Mouse (Mus musculus): ENCODE measurements at regions not wholly inside any gene's neighbourhood (a gene's known extent, or its start where the extent isn't known, plus 50 kb on each side); places are given as distances from the start of the nearest gene placed in this dataset.
A peak's percentile ranks its signal among the peaks of the same experiment; 100 is the strongest.

DNA sequence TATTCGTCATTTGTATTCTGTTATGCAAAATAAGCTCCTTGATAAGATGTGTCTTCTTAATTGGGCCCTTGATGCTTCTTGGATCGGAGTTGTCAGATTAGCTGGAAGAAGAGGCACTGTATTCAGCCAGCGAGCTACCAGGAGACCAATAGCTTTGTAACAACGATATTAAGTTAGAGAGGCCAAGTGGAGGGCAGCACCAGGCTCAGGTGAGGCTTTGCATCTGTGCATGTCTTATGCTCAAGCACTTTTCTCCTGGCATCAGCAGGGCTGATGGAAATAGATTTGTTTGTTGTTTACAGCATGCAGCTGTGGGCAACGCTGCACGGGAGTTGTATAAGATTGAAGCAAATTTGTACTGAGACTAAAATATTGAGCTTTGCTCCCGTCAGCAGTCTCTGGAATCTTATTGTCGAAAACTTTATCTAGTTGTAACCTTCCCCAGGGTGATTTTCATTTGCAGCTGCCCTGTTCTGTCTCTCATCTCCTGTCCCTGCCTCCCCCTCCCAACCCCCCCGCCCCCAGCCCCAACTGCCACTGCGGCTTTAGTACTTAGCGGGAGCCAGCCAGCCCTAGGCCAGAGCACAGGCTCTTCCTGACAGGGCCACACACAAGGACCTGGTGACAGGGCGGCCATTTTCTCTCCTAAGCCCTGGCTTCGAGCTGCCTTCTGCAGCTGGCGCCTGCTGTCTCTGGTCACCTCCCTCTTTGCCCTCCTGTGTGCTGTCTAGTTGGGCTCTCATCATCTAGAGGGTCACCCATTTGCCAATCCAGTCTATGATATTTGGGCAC lies 247.3 kb downstream of the Tshz3 start:
- no peak for DNase-seq

DNA sequence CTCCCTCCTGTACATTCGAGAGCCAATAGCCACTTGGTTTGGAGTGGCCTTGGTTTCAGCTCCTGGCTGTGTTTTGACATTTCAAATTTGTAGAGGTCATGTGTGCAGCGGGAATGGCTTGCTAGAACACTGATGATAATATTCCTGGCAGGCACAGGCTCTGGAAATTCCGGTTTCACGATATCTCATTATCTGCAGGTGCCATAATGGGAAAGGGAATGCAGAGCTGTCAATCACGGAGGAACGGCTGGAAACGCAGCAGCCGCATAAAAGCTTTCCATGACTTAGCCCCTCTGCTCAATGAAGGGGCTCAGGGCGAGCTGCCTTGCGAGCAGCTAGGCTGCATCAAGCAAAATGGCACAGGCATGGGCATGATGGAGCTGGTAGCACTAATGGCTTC lies 251.6 kb downstream of the Tshz3 start:
- no peak for DNase-seq

DNA sequence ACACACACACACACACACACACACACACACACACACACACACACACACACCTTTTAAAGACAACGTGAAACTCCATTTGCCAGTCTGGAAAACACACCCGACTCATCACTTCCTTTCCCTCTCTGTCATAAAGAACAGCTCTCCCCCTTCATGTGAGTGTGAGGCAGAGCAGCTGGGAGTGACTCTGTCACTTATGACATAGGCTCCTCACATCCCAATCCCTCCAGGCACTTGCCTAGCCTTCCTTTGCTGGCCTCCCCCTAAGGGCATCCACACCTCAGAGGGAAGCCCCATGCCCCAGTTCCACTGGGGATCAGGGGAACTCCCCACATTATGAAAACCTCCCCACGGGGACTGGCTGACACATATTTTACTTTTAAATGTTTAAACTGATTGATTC lies 257.5 kb downstream of the Tshz3 start:
- no peak for DNase-seq

GRCm38 (mm10) chr7:36958255-36958654 lies 260.3 kb downstream of the Tshz3 start:
- no peak for DNase-seq

DNA sequence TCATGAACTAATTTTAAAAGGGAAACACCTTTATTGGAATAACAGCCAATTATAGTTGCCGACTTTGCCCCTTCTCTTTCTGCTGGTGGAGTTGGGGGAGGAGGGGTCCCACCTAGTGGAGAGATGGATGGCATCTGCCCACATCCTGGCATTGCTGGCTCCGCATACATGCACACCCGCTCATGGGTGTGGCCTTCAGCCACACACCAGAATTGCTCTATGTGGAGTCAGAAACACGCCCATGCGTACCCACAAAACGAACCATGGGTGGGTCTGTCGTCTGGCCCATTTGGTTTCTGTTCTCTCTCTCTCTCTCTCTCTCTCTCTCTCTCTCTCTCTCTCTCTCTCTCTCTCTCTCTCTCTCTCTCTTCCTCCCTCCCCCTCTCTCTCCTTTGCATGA lies 273.9 kb downstream of the Tshz3 start:
- DNase-seq, result no peak

DNA sequence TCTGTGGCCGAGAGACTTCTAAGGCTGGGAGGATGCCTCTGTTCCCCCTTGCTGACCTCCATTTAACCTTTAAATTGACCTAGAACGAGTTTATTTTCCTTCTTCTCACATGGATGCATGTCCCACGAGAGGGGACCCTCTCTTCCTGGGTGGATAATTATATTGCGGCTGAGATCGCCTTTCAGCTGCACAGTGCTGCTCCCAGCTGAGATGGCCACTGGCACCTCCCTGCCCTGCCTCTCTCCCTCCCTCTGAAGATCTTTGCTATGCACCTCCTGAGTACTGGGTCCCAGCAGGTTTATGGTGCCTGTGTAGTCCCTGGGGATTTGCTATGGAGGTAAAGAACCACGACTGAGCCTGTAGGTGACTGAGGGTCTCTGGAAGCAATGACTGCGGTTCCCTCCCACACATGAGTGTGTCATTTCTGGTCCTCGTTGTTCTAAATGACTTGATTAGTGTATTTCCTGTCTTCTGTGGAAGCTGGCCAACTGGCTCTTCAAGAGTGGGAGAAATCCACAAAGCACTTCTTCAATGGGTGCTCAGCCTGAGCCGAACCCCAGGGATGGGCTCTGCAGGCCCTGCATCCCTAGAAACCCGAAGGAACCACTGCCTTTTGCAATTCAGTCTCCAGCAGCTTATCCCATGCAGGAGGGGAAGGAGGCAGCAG lies 275.9 kb downstream of the Tshz3 start:
- peak in 1 of 2 experiments; percentile 17 for DNase-seq

DNA sequence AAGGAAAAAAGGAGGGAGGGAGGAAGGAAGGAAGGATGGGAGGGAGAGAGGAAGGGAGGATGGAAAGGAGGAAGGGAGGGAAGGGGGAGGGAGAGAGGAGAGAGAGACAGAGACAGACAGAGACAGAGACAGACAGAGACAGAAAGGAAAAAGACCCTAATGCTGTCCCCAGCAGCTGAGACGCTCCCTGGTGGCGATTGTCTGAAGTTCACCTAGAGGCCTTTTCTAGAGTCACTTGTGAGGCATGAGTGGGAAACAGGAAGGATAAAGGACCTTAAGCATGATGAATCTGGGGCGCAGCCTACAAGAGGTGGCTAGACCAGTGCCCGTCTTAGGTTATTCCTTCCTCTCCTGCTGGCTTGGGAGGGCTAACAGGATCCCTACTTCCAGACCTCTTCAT lies 276.7 kb downstream of the Tshz3 start:
- DNase-seq, result peak in 1 of 2 experiments; percentile 35

DNA sequence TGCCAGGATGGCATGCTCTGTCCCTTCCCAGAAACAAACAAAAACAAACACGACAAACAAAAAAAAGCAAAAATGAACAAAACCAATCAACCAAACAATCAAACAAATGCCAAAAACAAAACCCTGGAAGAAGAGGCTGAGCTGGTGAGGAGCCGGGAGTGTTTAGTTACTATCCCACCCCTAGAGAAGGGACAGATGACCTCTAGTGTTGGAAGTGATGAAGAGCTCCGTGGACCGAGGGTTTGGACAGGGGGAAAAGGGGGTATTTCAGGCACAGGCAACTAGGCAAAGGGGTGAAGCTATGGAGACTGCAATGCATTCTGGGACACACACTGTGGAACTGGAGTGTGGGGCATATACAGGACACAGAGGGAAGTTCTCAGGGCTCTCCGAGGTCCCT lies 277.6 kb downstream of the Tshz3 start:
- no peak for DNase-seq

DNA sequence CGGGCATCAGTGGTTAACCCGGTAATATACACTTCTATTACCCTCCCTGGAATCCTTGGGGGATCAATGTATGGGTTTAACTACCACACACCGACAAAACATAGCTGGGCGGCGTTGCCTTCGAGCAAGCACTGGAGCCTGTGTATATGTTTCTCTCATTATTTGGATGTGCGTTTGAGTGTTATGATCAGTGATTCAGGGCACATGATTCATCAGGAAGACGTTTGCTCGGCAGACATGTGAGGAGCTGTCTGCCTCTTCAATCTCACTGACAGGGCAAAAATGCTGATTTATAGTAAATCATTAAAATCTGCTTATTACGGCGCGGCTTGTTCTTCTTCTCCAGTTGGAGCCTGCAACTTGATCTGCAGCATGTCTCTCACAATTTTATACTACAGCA lies 279.9 kb downstream of the Tshz3 start:
- no peak for DNase-seq

DNA sequence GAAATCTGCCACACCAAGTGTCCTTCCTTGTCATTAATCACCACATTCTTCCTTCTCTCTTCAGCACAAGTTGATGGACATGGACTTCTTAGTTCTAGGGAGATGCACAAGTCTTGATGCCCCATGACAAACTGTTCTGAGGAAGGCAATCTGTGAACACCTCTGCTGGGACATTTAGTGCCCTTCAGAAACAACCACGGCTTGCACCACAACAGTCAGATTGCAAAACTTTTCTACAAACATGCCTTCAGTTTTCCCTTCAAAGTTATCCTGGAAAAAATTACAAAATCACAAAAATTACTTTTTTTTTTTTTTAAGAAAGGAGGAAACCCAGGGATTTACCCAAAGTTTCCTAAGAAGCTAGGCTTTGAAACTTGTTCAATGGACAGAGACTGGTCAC lies 291.5 kb downstream of the Tshz3 start:
- no peak for DNase-seq

- DNase-seq, result peak in 1 of 2 experiments; percentile 37
These were observed 306.7 kb downstream of the Tshz3 start for GRCm38 (mm10) chr7:37004601-37005000.

DNA sequence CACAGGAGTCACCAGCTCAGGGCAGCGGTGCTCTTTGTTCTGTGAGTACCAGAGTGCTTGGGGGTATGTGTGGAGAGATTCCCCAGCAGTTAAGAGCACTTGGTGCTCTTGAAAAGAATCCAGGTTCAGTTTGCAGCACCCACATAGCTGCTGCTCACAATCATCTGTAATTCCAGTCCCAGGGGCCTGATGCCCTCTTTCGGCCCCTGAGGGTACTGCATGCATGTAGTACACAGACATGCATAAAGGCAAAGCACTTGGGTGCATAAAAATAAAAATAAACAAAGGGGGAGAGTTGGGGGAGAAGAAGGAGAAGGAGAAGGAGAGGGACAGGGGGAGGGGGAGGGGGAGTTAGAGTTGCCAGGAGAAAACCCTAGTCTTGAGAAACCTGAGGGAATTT lies 307.8 kb downstream of the Tshz3 start:
- DNase-seq, result no peak

DNA sequence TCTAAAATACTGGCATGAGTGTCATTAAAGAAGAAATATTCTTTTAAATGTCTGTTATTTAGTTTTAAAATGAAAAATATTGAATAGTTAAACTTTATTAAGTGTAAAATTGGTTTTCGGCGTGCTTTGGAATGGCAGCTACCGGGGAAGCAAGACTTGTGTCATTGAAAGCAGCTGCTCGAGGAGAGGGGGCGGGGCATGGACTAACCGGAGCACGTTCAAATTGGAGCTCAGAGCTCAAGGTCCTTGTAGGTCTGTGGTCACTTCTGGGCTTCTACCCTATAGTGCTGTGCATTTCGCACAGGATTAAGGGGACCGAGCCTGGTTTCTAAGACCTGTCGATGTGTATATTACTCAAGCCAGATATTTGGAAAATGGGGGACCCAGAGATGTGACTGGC lies 309.0 kb downstream of the Tshz3 start:
- DNase-seq, result peak; percentile 14 to 28

GRCm38 (mm10) chr7:37011180-37011754 lies 313.3 kb downstream of the Tshz3 start:
- DNase-seq, result peak; percentile 56 to 67

- no peak for DNase-seq
These were observed 322.2 kb downstream of the Tshz3 start for GRCm38 (mm10) chr7:37020078-37020477.

DNA sequence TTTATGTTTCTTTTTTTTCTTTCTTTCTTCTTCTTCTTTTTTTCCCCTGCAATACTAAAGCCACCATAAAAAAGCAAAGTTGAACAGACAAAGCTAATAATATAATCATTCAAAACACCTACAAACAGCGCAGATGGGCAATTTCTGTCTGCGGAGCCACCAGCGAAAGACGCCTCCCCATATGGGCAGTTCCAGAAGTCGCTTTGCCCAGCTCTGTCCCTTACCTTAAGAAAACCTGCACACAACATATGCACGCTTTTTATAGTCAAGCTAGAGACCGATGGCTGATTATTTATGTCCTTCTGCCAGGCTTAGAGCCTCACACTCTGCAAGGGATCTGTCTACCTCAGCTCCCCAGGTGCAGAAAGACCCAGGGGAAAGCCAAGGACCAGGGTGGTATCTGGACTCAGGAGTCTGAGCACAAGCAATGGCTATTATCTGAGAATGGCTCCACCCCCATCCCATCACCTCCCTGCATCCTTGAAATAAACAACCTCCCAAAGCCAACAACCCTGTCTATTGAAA lies 326.6 kb downstream of the Tshz3 start:
- DNase-seq, result no peak

- peak in 1 of 2 experiments; percentile 32 for DNase-seq
These were observed 366.9 kb downstream of the Tshz3 start for GRCm38 (mm10) chr7:37064582-37065458.

- DNase-seq, result no peak
These were observed 379.8 kb downstream of the Tshz3 start for GRCm38 (mm10) chr7:37077698-37078097.

- DNase-seq, result no peak
These were observed 380.2 kb downstream of the Tshz3 start for GRCm38 (mm10) chr7:37078140-37078539.

DNA sequence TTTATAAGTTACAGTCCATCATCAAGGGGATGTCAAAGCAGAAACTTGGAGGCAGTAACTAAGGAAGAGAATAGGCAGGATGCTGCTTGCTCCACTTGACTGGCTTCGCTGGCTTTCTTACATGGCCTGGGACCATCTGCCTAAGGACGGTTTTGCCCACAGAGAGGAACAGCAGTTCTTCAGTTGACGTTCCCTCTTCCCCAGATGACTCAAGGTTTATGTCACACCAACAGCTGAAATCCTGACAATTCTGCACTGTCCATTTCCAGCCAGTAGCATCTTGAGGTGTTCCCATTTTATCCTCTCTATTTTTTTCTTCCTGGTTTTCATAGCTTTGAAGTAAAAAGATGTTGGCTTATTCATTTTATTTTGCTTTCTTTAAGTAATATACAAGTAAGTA lies 391.8 kb downstream of the Tshz3 start:
- DNase-seq, result no peak

- DNase-seq, result no peak
These were observed 394.7 kb downstream of the Tshz3 start for GRCm38 (mm10) chr7:37092572-37092971.

DNA sequence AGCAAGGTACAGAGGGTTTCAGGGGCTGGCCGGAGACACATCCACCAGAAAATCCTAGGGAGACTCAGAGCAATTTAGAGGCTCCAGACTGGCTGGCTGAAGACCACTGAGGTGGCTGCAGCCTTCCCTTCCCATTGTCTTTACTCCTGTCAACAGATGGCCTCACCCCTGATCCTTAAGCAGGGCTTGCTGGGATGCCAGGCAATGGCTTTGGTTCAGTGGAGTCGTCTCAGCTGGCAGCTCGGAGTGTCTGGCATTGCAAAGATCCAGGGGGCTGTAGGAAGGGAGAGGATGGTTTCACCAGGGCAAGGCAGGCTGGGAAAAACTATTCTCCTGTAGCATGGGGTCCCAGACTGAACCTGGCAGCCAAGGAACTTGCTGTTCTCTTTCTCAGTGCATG lies 395.8 kb downstream of the Tshz3 start:
- DNase-seq, result no peak

DNA sequence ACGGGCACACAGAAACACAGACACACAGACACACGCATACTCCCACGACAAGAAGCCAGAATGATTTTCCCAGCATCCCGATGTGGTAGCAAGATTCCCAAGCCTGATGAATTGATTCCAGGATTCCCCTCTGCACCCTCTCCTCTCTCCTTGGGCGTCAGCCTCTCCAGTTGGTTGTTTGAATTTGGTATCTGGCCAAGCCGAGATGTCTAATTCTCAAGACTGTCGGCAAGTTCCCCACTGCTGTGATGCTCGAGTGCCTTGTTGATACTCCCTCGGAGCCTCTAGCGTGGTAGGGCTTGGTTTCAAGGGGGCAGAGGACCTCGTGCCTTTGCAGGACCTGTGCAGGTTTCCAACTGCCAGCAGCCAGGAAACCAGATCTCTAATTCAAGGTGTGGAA lies 397.9 kb downstream of the Tshz3 start:
- no peak for DNase-seq

All from kidney, postnatal 25 days (tissue).